Mouse (Mus musculus): ENCODE results near the gene Scn3a.

GRCm38 (mm10) chr2:65516703-65517102 lies 50.7 kb downstream of the Scn3a start:
- TF ChIP-seq CTCF (IDR thresholded peaks at IDR 0.05; ENCODE audit: insufficient read depth, low read depth, low read length), result no peak
- TF ChIP-seq POLR2A (IDR thresholded peaks at IDR 0.05; ENCODE audit: insufficient read depth, low read depth, low read length), result no peak
